Mouse (Mus musculus) midbrain, postnatal 0 days (tissue): ENCODE data around the gene Asap3. TPM values are rescaled to one million over a fixed set of nuclear protein-coding genes. Genes with fewer than 3 reads are reported as not detected.

Experiments
- ATAC-seq: fragments of 200-750 bp; cut with Nextera tagmentation; 2 replicates; pipeline ENCODE4 v1.8.0; 2017; ENCODE audit warnings: moderate number of reproducible peaks, mild to moderate bottlenecking, moderate TSS enrichment, moderate library complexity; ENCODE audit not compliant: low FRiP score
- DNase-seq: peaks from one replicate; pipeline ENCODE4 v3.0.0-alpha.2; 2015; ENCODE audit warnings: low spot score
- H3K27ac ChIP-seq: fragments of 300-500 bp; sonication (generic); 2 replicates; pipeline ENCODE4 v1.5.1; 2014; ENCODE audit warnings: low read depth, mild to moderate bottlenecking, low read length, mixed read lengths
- H3K27me3 ChIP-seq: fragments of 300-500 bp; sonication (generic); 2 replicates; pipeline ENCODE4 v1.6.1; 2014; ENCODE audit warnings: low read length, control low read depth, mixed read lengths; ENCODE audit not compliant: insufficient read depth
- H3K36me3 ChIP-seq: fragments of 300-500 bp; sonication (generic); 2 replicates; pipeline ENCODE4 v1.6.1; 2014; ENCODE audit warnings: low read length, control low read depth, mixed read lengths; ENCODE audit not compliant: insufficient read depth
- H3K4me1 ChIP-seq: fragments of 300-500 bp; sonication (generic); 2 replicates; pipeline ENCODE4 v1.6.1; 2014; ENCODE audit warnings: mild to moderate bottlenecking, control low read depth, antibody characterized with exemption, low read length, mixed read lengths; ENCODE audit not compliant: insufficient read depth
- H3K4me2 ChIP-seq: fragments of 300-500 bp; sonication (generic); 2 replicates; pipeline ENCODE4 v1.6.1; 2014; ENCODE audit warnings: low read depth, mild to moderate bottlenecking, low read length, mixed read lengths; ENCODE audit not compliant: poor library complexity, severe bottlenecking
- H3K4me3 ChIP-seq: fragments of 300-500 bp; sonication (generic); 2 replicates; pipeline ENCODE4 v1.5.1; 2014; ENCODE audit warnings: low read depth, mild to moderate bottlenecking, low read length, moderate library complexity
- H3K9ac ChIP-seq: fragments of 300-500 bp; sonication (generic); replicated peaks from 2 replicates; pipeline ENCODE4 v1.6.1; 2014; ENCODE audit warnings: mild to moderate bottlenecking, low read length, moderate library complexity, mixed read lengths; ENCODE audit not compliant: poor library complexity, severe bottlenecking
- H3K9me3 ChIP-seq: fragments of 300-500 bp; sonication (generic); 2 replicates; pipeline ENCODE4 v1.6.1; 2016; ENCODE audit warnings: low read length, control low read depth
- CTCF ChIP-seq: IDR thresholded peaks from 2 replicates; pipeline ENCODE4 v1.5.1; 2016; ENCODE audit warnings: antibody characterized with exemption, mild to moderate bottlenecking
- whole genome bisulfite sequencing: fragments of 180-500 bp; shearing (Covaris S2); extraction: QIAGEN DNeasy Blood & Tissue Kit; methylation state at CpG from one replicate; pipeline ENCODE4 v1.1.7; 2014; 5-methylcytosine and 5-hydroxymethylcytosine counted together
- polyA plus RNA-seq: library from polyadenylated mRNA; unstranded; fragments of >200 nt; fragmentation: Nextera tagmentation; extraction: Ambion mirVana; gene quantifications from 2 replicates; pipeline ENCODE4 v1.2.1, GENCODE M21; 2015
- total RNA-seq: library from RNA; depleted of rRNA; stranded (reverse); fragments of >200 nt; gene quantifications from 2 replicates; pipeline ENCODE4 v1.2.3, GENCODE M21; 2014

The Asap3 gene
- total and polyA plus RNA-seq, 2 experiments from 2014 or later, result 3.7 to 7.6 TPM

GRCm38 (mm10) chr4:136186739-136187472, 19.3 kb upstream of the Asap3 start:
- Histone ChIP-seq H3K4me3 (no peak overlapping the region), H3K9me3 (no peaks in the 10 kb centered on the region), H3K4me1 (no peaks in the 10 kb centered on the region), H3K4me2 (no peak overlapping the region), H3K27ac (no peak overlapping the region), H3K36me3 (no peaks in the 10 kb centered on the region), H3K27me3 (no peaks in the 10 kb centered on the region), H3K9ac (no peak overlapping the region)
- no peak for TF ChIP-seq CTCF
- DNase-seq, result no peak
- WGBS, result 87% methylated on average over 23 of the region's 23 CpGs
- no peak for ATAC-seq

- H3K27ac ChIP-seq, result no peak overlapping the region
- TF ChIP-seq CTCF, result peak; percentile 21; the same call in 1 of the 2 replicates
- H3K9me3 ChIP-seq, result no peaks in the 10 kb centered on the region
- H3K27me3 ChIP-seq, result no peaks in the 10 kb centered on the region
- no peak overlapping the region for H3K4me2 ChIP-seq
- WGBS, result 83% methylated on average over 6 of the region's 6 CpGs
- no peak for ATAC-seq
- no peaks in the 10 kb centered on the region for H3K36me3 ChIP-seq
- H3K4me3 ChIP-seq, result no peak overlapping the region
- no peak overlapping the region for H3K9ac ChIP-seq
- H3K4me1 ChIP-seq, result no peaks in the 10 kb centered on the region
- DNase-seq, result no peak
Measured at GRCm38 (mm10) chr4:136188973-136189737, 17.0 kb upstream of the Asap3 start.

GRCm38 (mm10) chr4:136189912-136190311, 16.3 kb upstream of the Asap3 start:
- no peaks in the 10 kb centered on the region for H3K4me1 ChIP-seq
- H3K9me3 ChIP-seq, result no peaks in the 10 kb centered on the region
- no peak overlapping the region for H3K4me2 ChIP-seq
- H3K9ac ChIP-seq, result no peak overlapping the region
- no peak overlapping the region for H3K27ac ChIP-seq
- no peaks in the 10 kb centered on the region for H3K27me3 ChIP-seq
- ATAC-seq, result no peak
- no peaks in the 10 kb centered on the region for H3K36me3 ChIP-seq
- no peak overlapping the region for H3K4me3 ChIP-seq
- no peak for DNase-seq
- no peak for TF ChIP-seq CTCF
- 91% methylated on average over 8 of the region's 8 CpGs for WGBS

GRCm38 (mm10) chr4:136193571-136193970, 12.6 kb upstream of the Asap3 start:
- H3K27me3 ChIP-seq, result no peaks in the 10 kb centered on the region
- H3K4me1 ChIP-seq, result no peaks in the 10 kb centered on the region
- ATAC-seq (no peak), DNase-seq (no peak)
- no peak overlapping the region for H3K27ac ChIP-seq
- no peaks in the 10 kb centered on the region for H3K9me3 ChIP-seq
- WGBS, result 88% methylated on average over 3 of the region's 3 CpGs
- H3K36me3 ChIP-seq, result no peaks in the 10 kb centered on the region
- no peak overlapping the region for H3K4me2 ChIP-seq
- H3K9ac ChIP-seq, result no peak overlapping the region
- H3K4me3 ChIP-seq, result no peak overlapping the region
- TF ChIP-seq CTCF, result no peak

- H3K9ac ChIP-seq, result no peak overlapping the region
- no peaks in the 10 kb centered on the region for H3K9me3 ChIP-seq
- 77% methylated on average over 7 of the region's 7 CpGs for WGBS
- H3K36me3 ChIP-seq, result no peaks in the 10 kb centered on the region
- H3K4me1 ChIP-seq, result no peaks in the 10 kb centered on the region
- no peak overlapping the region for H3K27ac ChIP-seq
- ATAC-seq, result no peak
- H3K27me3 ChIP-seq, result no peaks in the 10 kb centered on the region
- no peak for DNase-seq
- H3K4me3 ChIP-seq, result no peak overlapping the region
- H3K4me2 ChIP-seq, result no peak overlapping the region
- no peak for TF ChIP-seq CTCF
Measured at GRCm38 (mm10) chr4:136195029-136195428, 11.1 kb upstream of the Asap3 start.

- DNase-seq (no peak), ATAC-seq (no peak)
- Histone ChIP-seq H3K4me1 (no peaks in the 10 kb centered on the region), H3K36me3 (no peaks in the 10 kb centered on the region), H3K27ac (no peak overlapping the region), H3K27me3 (no peaks in the 10 kb centered on the region), H3K4me3 (no peak overlapping the region), H3K4me2 (no peak overlapping the region), H3K9me3 (no peaks in the 10 kb centered on the region), H3K9ac (no peak overlapping the region)
- whole genome bisulfite sequencing, result 76% methylated on average over 9 of the region's 9 CpGs
- TF ChIP-seq CTCF, result no peak
Measured at GRCm38 (mm10) chr4:136195629-136196028, 10.5 kb upstream of the Asap3 start.
